Mouse (Mus musculus): ENCODE data around the gene Col6a4. TPM values are rescaled to one million over a fixed set of nuclear protein-coding genes. Genes with fewer than 3 reads are reported as not detected.

Gene Col6a4
- polyA plus RNA-seq, 1 experiment: not detected

- Histone ChIP-seq H3K27me3 (ENCODE audit: control insufficient read depth) (no peaks in the 10 kb centered on the region), H3K9me3 (ENCODE audit: control insufficient read depth, low read length) (no peaks in the 10 kb centered on the region; the same call in 1 of the 2 replicates), H3K36me3 (ENCODE audit: control insufficient read depth) (no peaks in the 10 kb centered on the region), H3K4me1 (ENCODE audit: control insufficient read depth) (no peaks in the 10 kb centered on the region), H3K4me3 (replicated peaks) (no peak overlapping the region)
- TF ChIP-seq TAL1 (IDR thresholded peaks at IDR 0.05; ENCODE audit: low read length): no peak
- TF ChIP-seq GATA1 (IDR thresholded peaks at IDR 0.05; ENCODE audit: low read length): no peak
Measured at GRCm38 (mm10) chr9:105947577-105947976, 149.0 kb downstream of the Col6a4 start.

Other genes with a start within 250 kb of the Col6a4 start
- not detected in 2 replicates for gene Col6a5, start 136.1 kb downstream of the Col6a4 start, polyA plus RNA-seq (2012)
- gene Glyctk, start 61.4 kb upstream of the Col6a4 start, polyA plus RNA-seq (2012): 0.04 and 0.07 TPM in 2 replicates
- gene Wdr82, start 74.1 kb upstream of the Col6a4 start, polyA plus RNA-seq (2012): 0.41 and 0.51 TPM in 2 replicates
- gene Ppm1m, start 103.0 kb upstream of the Col6a4 start, polyA plus RNA-seq (2012): 0.33 and 0.45 TPM in 2 replicates
- 0.48 and 0.87 TPM in 2 replicates for gene Twf2, start 106.3 kb upstream of the Col6a4 start, polyA plus RNA-seq (2012)
- gene Tlr9, start 125.8 kb upstream of the Col6a4 start, polyA plus RNA-seq (2012): 0.01 TPM in 1 of 2 replicates, not detected in the other
- 0.43 and 0.52 TPM in 2 replicates for gene Alas1, start 151.9 kb upstream of the Col6a4 start, polyA plus RNA-seq (2012)
- gene Poc1a, start 184.3 kb upstream of the Col6a4 start, polyA plus RNA-seq (2012): 1.8 and 3.7 TPM in 2 replicates